Mouse (Mus musculus): ENCODE measurements at regions not wholly inside any gene's neighbourhood (a gene's known extent, or its start where the extent isn't known, plus 50 kb on each side); places are given as distances from the start of the nearest gene placed in this dataset.

DNA sequence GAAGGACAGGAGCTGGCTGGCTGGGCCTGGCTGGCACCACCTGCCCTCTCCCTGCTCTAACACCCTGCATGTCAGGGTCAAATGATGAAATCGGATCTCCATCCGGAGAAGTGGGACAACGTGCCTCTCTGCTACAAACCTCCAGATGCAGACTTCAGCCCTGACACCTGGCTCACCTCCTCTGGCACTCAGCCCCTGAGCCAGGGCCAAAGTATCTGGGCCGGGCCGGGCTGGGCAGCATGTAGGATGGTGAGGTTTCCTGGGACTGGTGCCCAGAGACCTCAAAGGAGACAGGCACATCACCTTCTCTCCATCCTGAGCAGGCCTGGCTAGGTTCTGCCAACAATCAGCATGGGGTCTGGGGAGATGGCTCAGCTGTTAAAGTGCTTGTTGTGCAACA, 113.5 kb downstream of the Tfcp2l1 start:
- no peak for DNase-seq (ENCODE audit: low spot score in 2 of 2)

DNA sequence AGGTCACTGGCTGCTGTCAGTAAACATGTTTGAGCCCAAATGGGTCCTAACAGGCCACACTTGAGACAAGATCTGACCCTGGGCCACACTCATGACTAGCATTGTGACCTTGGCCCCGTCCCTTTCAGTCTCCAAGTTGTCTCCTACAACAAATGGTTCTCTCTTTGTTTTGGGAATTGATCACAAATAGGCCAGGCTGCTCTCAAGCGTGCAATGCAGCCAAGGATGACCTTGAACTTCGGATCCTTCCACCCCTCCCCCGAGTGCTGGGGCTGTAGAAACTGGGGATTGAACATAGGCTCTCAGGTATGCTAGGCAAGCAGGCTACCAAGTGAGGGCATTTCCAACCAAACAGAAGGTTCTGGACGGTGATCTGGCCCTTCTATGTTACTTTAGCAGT, 120.5 kb downstream of the Tfcp2l1 start:
- DNase-seq (ENCODE audit: low spot score in 2 of 2) = no peak

DNA sequence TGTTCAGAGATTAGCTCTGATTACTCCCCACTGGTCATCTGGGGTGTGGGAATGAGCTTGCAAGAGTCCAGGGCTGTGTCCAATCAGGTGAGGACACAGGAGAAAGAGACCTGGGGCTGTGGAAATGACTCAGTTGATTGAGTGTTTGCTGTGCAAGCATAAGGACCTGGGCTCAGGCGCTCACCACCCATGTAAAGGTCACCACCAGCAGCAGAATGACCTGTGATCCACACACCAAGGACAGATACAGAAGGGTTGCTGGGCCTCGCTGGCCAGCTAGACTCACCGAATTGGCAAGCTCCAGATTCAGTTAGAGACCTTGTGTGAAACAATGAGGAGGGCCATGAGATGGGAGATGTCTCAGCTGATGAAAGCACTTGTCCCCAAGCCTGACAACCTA, 125.1 kb downstream of the Tfcp2l1 start:
- no peak for DNase-seq (ENCODE audit: low spot score in 2 of 2)

DNA sequence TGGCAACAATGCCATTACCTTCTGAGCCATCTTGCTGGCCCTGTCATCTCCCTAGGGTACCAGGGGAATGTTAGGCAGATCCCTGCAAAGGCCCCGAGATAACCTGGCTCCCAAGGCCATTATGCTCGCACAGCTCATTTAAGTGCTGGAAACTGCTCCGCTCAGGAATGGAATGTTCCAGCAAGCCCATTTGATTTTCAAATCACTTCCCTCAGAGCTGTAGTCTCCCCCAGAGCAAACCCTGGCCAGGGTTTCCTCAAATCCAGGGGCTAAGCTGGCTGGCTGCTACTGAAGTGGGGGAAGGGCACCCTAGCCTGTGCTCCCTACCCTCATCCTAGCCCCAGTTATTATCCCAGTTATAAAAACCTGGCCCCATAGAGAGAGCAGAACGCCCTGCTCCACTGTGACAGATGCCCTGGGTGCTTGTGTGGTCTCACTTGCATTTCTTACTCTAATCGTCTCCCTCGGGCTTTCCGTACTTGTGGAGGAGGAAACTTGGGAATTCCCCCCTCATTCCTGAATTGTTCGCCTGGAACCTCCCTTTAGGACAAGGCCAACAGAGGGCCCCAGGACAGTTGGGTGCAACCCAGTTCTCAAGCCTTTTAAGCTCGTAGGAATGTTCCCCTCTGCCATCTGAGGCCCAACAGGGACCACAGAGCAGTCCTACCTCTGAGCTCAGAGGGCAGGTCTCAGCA, 128.6 kb downstream of the Tfcp2l1 start:
- DNase-seq (ENCODE audit: low spot score in 2 of 2) = peak in 1 of 2 experiments; percentile 22

- DNase-seq (ENCODE audit: low spot score in 2 of 2) = no peak
Observed at GRCm38 (mm10) chr1:118757340-118758030, 129.7 kb downstream of the Tfcp2l1 start.

DNA sequence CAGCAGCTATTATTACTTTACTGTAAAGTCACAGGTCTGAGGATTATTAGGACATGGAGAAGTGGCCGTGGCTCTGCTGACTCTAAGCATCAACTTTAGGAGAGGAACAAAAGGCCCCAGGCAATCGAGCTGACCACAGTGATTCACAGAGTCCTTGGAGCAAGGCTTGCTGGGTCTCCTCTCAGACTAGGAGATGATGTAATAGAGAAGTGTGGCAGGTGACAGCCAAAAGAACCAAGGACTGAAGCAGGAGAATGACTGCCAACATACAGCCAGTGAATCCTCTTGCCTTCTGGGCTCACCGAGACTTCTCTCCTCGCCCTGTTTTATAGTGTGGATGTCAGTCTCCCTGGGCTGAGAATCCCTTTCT, 130.3 kb downstream of the Tfcp2l1 start:
- DNase-seq (ENCODE audit: low spot score in 2 of 2) = no peak

DNA sequence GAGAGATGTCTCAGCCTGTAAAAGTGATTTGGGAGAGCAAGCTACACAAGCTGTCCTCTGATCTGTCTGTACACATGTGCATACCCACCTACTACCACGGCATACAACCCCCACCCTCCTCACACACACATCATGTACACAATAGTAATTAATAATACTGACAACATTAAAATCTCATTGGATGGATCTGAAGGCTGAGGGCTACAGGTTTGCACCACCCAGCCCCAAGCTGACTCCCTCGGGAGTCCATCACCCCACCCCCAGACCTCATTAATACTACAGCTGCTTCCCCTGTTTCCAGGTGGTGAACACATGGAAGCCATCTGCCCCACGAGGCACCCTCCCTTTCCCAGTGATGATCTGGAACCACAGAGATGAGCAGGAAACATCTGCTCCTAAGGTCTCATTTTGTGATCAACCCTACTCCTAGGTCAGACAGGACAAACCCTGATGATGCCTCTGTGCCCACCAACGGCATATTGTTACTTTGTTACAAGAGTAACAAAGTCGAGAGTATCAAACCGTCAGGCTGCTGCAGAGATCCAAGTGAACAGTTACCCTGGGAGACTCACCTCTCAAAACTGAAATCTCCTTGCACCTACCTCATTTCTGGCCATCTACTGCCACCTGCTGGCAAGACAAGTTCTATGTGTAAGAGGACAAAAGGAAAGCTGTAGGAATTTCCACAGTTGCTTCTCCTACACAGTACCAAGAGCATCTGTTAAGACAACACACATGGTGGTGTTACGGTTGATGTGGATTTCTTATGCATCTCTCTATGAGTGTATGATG, 131.6 kb downstream of the Tfcp2l1 start:
- peak; percentile 87 to 94 for DNase-seq (ENCODE audit: low spot score in 2 of 2)

DNA sequence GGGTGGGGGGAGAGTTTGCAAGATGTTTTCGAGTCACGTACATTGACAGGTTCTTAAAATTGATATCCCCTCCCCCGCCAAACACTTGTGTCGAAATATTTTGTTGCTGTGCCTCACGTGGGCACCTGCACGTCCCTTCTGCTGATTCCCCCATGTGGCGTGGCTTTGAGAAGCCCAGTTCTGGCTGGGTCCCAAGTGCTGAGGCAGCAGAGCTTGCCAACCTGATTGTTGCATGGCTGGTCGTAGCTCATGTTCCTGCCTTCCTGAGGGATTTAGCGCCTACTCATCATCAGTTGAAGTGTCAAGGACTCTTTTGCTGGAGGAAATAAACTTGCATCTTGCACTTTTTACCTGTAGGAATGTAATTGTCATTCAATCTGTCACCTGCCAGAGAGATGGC, 137.8 kb downstream of the Tfcp2l1 start:
- DNase-seq (ENCODE audit: low spot score in 2 of 2) = no peak

DNA sequence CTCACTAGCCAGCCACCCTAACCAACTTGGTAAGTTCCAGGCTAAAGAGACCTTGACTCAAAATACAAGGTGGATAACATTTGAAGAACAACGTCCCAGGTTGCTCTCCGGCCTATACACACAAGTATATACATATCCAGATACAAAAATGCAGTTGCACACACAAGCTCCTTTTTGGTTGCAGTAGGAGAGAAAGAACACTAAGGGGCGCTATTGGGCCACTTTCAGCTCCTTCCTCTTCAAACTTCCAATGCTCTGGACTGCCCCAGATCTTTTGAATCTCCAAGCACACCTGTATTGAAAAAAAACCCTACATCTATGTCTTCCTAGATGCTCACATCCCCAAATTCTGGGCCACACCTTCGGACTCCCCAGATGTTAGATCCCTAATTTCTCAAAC, 141.1 kb downstream of the Tfcp2l1 start:
- peak; percentile 55 to 73 for DNase-seq (ENCODE audit: low spot score in 2 of 2)

DNA sequence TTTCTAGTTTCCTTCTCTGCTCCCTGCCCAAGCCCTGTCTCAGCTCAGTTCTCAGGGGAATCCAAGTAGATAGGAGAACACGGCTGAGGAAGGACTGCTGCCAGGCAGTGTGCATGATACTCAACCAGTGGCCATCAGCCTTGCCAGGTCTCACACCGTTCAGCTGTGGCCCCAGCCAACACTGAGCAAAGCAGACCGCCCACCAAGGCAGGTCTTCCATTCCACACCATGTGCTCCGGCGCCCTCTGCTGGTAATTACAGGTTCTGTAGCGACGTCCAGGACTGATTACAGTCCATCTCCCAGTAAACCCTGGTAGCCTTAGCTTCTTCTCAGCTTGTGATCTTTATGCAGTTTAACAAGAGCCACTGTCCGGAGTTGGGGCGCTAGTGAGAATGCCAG, 144.5 kb downstream of the Tfcp2l1 start:
- peak; percentile 41 to 52 for DNase-seq (ENCODE audit: low spot score in 2 of 2)

DNA sequence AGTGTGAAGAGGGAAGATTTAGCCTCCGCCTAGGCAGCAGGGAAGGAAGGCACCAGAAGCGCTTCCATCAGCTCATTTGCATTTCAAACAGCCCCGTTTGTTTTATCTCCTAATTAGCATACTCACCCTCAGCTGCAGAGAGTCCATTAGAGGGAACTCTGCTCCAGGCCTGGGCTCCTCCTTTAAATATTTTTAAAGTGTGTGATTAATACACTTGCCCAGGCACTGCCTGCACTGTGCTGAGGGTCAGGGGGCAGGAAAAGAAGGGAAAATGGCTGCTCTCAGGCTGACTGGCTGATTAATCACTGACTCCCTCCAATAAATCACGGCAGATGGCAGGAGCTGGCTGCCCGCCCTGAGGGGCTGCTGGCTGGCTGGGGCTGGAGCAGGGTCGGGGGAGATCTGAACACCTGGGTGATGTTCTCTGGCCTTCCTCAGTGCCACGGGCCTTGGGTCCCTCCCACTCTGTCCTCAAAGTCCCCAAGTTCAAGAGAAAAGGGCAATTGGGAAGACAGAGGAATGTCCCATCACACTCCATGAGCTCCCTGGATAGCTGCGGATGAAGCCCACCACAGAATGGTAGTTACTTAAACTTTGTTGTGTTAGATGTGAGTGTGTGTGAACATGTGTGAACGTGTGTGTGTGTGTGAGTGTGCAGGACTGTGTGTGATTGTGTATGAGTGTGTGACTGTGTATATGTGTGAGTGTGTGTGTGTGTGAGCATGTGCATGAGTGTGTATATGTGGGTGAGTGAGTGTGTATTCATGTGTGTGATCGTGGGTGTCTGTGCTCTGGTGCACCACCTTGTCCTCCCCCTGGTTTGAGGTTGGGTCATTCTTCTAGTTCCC, 149.1 kb downstream of the Tfcp2l1 start:
- DNase-seq (ENCODE audit: low spot score in 2 of 2) = peak; percentile 61 to 65

Measured in layer of hippocampus, postnatal 14 days (tissue).